In genomic region chrX:36672708-36673107, GRCm38 (mm10) we compare ENCODE assay signal across 19 mouse cellular contexts. TPM values are rescaled to one million over a fixed set of nuclear protein-coding genes. Genes with fewer than 3 reads are reported as not detected.
A peak's percentile ranks its signal among the peaks of the same experiment; 100 is the strongest.
DNase-seq lines count a peak whose midpoint lies in the region; ATAC-seq lines count a peak whose summit lies in the region.
"Had no signal": no experiment of that assay in that cellular context is flagged by ENCODE, and none has a peak within 500 bp of the region (broad histone marks: within the 10 kb centered on the region; RNA-seq: fewer than 3 reads in every experiment).

No protein-coding gene starts in this region.

- WGBS in kidney, embryonic 15.5 days = 34% methylated on average over 2 of the region's 2 CpGs

- no peak for ATAC-seq in kidney, embryonic 15.5 days (replicated peaks; ENCODE audit: low FRiP score)
- ATAC-seq in granulocyte monocyte progenitor cell, adult 5-6 weeks (replicated peaks; ENCODE audit: poor library complexity, severe bottlenecking) = peak; percentile 27; the same call in 1 of the 2 replicates
- ATAC-seq: intestine, embryonic 16.5 days had no signal

- no peak for DNase-seq in kidney, adult 18-20 months
- DNase-seq in adrenal gland, postnatal 10 days = peak; percentile 4
- peak; percentile 1 to 5 for DNase-seq in kidney, postnatal 4 days
- DNase-seq in thymus, postnatal 4 days = no peak
- DNase-seq in heart, adult 9 months (ENCODE audit: low spot score in 2 of 2) = no peak
- DNase-seq: cerebellum, adult 2 months; cerebellum, postnatal 36 days had no signal

- H3K4me1 ChIP-seq in kidney, embryonic 15.5 days = no peaks in the 10 kb centered on the region
- H3K4me1 ChIP-seq: embryonic facial prominence, embryonic 10.5 days; heart, embryonic 12.5 days; limb, embryonic 15.5 days; liver, embryonic 15.5 days; neural tube, embryonic 12.5 days had no signal

- H3K9me3 ChIP-seq in kidney, embryonic 15.5 days (replicated peaks) = no peaks in the 10 kb centered on the region
- H3K9me3 ChIP-seq: embryonic facial prominence, embryonic 10.5 days; G1E; heart, embryonic 12.5 days; limb, embryonic 15.5 days; liver, embryonic 15.5 days; neural tube, embryonic 12.5 days had no signal

- no peak overlapping the region for H3K9ac ChIP-seq in kidney, embryonic 15.5 days
- H3K9ac ChIP-seq: heart, embryonic 12.5 days; hindbrain, embryonic 14.5 days; limb, embryonic 15.5 days; liver, embryonic 15.5 days; neural tube, embryonic 12.5 days had no signal

- no peak overlapping the region for H3K4me2 ChIP-seq in kidney, embryonic 15.5 days
- H3K4me2 ChIP-seq: heart, embryonic 12.5 days; hindbrain, embryonic 14.5 days; limb, embryonic 15.5 days; liver, embryonic 15.5 days; neural tube, embryonic 12.5 days had no signal

- H3K36me3 ChIP-seq in kidney, embryonic 15.5 days = no peaks in the 10 kb centered on the region
- H3K36me3 ChIP-seq: embryonic facial prominence, embryonic 10.5 days; G1E; heart, embryonic 12.5 days; limb, embryonic 15.5 days; liver, embryonic 15.5 days; neural tube, embryonic 12.5 days had no signal

- no peaks in the 10 kb centered on the region for H3K27me3 ChIP-seq in kidney, embryonic 15.5 days
- H3K27me3 ChIP-seq: heart, embryonic 12.5 days; limb, embryonic 15.5 days; liver, embryonic 15.5 days; neural tube, embryonic 12.5 days had no signal

- no peak overlapping the region for H3K4me3 ChIP-seq in kidney, embryonic 15.5 days (replicated peaks)
- H3K4me3 ChIP-seq: embryonic facial prominence, embryonic 10.5 days; heart, embryonic 12.5 days; layer of hippocampus, adult 2 months; limb, embryonic 15.5 days; liver, embryonic 15.5 days; neural tube, embryonic 12.5 days had no signal

- 0 out of 2 replicates have a peak overlapping the region, but pooled peaks have one; percentile 30 for H3K27ac ChIP-seq in kidney, embryonic 15.5 days
- H3K27ac ChIP-seq: embryonic facial prominence, embryonic 10.5 days; hindbrain, embryonic 14.5 days; layer of hippocampus, adult 2 months; limb, embryonic 15.5 days; liver, embryonic 15.5 days; neural tube, embryonic 12.5 days; stomach, postnatal 0 days had no signal

RNA-seq across cellular contexts. Expression of gene Akap17b, which starts 27.5 kb away (rescaled TPM):
- polyA plus RNA-seq in kidney, embryonic 15.5 days (2015; fragmentation: Nextera tagmentation; extraction: Ambion mirVana) = 3.4 and 3.7 TPM in 2 replicates
- total RNA-seq in adrenal gland, postnatal 10 days (2021) = 1 to 10 TPM; 4.0 to 5.6 TPM
- 1.6 and 2.6 TPM in 2 replicates for total RNA-seq in granulocyte monocyte progenitor cell, adult 5-6 weeks (2014; fragmentation: Nextera tagmentation)
- 3.4 and 3.8 TPM in 2 replicates for total RNA-seq in granulocyte monocyte progenitor cell, adult 5-6 weeks (2017)

Comparison
In these comparisons a context has a peak if more than half of its experiments do, and no peak if none do; other contexts are left out.
1. DNase-seq: peak in adrenal gland, postnatal 10 days (single experiment) and kidney, postnatal 4 days (2 of 2); none in kidney, adult 18-20 months (single experiment), thymus, postnatal 4 days (single experiment) and heart, adult 9 months (0 of 2).